Mouse (Mus musculus) spleen, adult 2 months (tissue): ENCODE measurements around the gene Gpr153. TPM values are rescaled to one million over a fixed set of nuclear protein-coding genes. Genes with fewer than 3 reads are reported as not detected.

ENCODE experiments used
- DNase-seq, 2 experiments: peaks; one replicate each; pipeline versions ENCODE4 v3.0.0 to v3.0.0-alpha.2; 2012 to 2021; ENCODE audit warnings: low spot score in 2 of 2, low read depth in 1 of 2
- H3K27ac ChIP-seq: fragments of 200-500 bp; 2 replicates; pipeline ENCODE4 v1.5.1; 2012; ENCODE audit warnings: low read length, inconsistent platforms; ENCODE audit not compliant: insufficient read depth
- H3K27me3 ChIP-seq: fragments of 200-500 bp; 2 replicates; pipeline ENCODE4 v1.6.1; 2012; ENCODE audit warnings: mild to moderate bottlenecking, moderate library complexity, low read length, inconsistent platforms; ENCODE audit not compliant: control insufficient read depth, insufficient read depth
- H3K36me3 ChIP-seq: fragments of 200-500 bp; 2 replicates; pipeline ENCODE4 v1.6.1; 2012; ENCODE audit warnings: mild to moderate bottlenecking, low read length, inconsistent platforms; ENCODE audit not compliant: control insufficient read depth, insufficient read depth
- H3K4me1 ChIP-seq: fragments of 200-500 bp; 2 replicates; pipeline ENCODE4 v1.6.1; 2011; ENCODE audit warnings: inconsistent platforms; ENCODE audit not compliant: control insufficient read depth, insufficient read depth, insufficient read length
- H3K4me3 ChIP-seq: fragments of 200-500 bp; 2 replicates; pipeline ENCODE4 v1.5.1; 2011; ENCODE audit warnings: mild to moderate bottlenecking, inconsistent platforms; ENCODE audit not compliant: insufficient read depth, insufficient read length; ENCODE audit errors: extremely low read depth
- CTCF ChIP-seq: fragments of 200-500 bp; IDR thresholded peaks from 2 replicates; pipeline ENCODE4 v1.5.1; 2011; ENCODE audit warnings: mild to moderate bottlenecking, inconsistent platforms; ENCODE audit not compliant: insufficient read depth, insufficient read length, insufficient replicate concordance; ENCODE audit errors: extremely low read depth
- POLR2A ChIP-seq: fragments of 200-500 bp; IDR thresholded peaks from 2 replicates; pipeline ENCODE4 v1.6.1; 2011; ENCODE audit warnings: low read depth, low read length, inconsistent platforms
- WGBS: fragments of 180-500 bp; shearing (Covaris S2); methylation state at CpG from one replicate; pipeline ENCODE4 v1.1.7; 2018; 5-methylcytosine and 5-hydroxymethylcytosine counted together
- polyA plus RNA-seq: library from polyadenylated mRNA; depleted of rRNA; stranded (reverse); fragments of >200 nt; gene quantifications from 2 replicates; pipeline ENCODE4 v1.2.3, GENCODE M21; 2012

Gpr153 gene
- polyA plus RNA-seq, 1 experiment, result 10.5 TPM

- WGBS, result 81% methylated on average over 4 of the region's 4 CpGs
- H3K27me3 ChIP-seq, result no peaks in the 10 kb centered on the region
- H3K4me3 ChIP-seq, result no peak overlapping the region
- DNase-seq, result no peak
- TF ChIP-seq CTCF (no peak), POLR2A (no peak)
- H3K4me1 ChIP-seq, result no peaks in the 10 kb centered on the region
- H3K36me3 ChIP-seq, result no peaks in the 10 kb centered on the region
- H3K27ac ChIP-seq, result no peak overlapping the region
Observed at GRCm38 (mm10) chr4:152264177-152264530, 9.9 kb upstream of the Gpr153 start.

DNA sequence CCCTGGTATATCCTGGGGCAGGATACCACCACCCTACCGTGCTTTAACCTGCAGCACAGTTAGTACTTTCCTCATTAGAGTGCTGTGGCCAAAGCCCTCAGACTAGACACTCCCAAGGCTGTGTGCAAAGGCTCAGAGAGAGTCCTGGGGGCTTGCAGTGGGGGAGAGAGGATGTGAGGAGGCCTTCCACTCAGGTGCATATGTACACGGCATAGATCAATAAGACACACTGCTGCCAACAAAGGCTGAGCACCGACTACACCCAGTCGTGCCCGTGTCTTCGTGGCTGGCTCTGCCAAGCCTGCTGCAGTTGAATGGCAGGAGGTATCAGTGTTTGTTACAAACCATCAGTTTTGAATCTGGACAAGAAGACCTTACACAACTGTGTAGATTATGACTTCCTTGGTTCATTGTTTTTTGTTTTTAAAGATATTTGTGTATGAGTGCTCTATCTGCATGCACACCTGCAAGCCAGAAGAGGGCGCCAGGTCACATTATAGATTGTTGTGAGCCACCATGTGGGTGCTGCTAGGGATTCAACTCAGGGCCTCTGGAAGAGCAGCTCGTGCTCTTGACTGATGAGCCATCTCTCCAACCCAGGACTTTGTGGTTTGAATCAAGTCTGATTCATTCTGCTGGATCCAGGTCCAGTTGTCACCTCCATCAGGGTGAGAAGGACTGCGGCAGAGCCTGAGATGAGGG lies 9.0 kb upstream of the Gpr153 start:
- H3K27me3 ChIP-seq, result no peaks in the 10 kb centered on the region
- 91% methylated on average over 9 of the region's 9 CpGs for WGBS
- no peaks in the 10 kb centered on the region for H3K36me3 ChIP-seq
- H3K4me3 ChIP-seq, result no peak overlapping the region
- no peaks in the 10 kb centered on the region for H3K4me1 ChIP-seq
- no peak overlapping the region for H3K27ac ChIP-seq
- TF ChIP-seq CTCF (no peak), POLR2A (no peak)
- no peak for DNase-seq

- H3K4me1 ChIP-seq, result no peaks in the 10 kb centered on the region
- no peak overlapping the region for H3K4me3 ChIP-seq
- H3K27me3 ChIP-seq, result no peaks in the 10 kb centered on the region
- no peaks in the 10 kb centered on the region for H3K36me3 ChIP-seq
- DNase-seq, result no peak
- H3K27ac ChIP-seq, result no peak overlapping the region
- TF ChIP-seq CTCF (no peak), POLR2A (no peak)
- WGBS, result 87% methylated on average over 5 of the region's 5 CpGs
Observed at GRCm38 (mm10) chr4:152265791-152266190, 8.2 kb upstream of the Gpr153 start.

GRCm38 (mm10) chr4:152266236-152266895 lies 7.7 kb upstream of the Gpr153 start:
- Histone ChIP-seq H3K4me3 (no peak overlapping the region), H3K27me3 (no peaks in the 10 kb centered on the region), H3K27ac (no peak overlapping the region), H3K4me1 (no peaks in the 10 kb centered on the region), H3K36me3 (no peaks in the 10 kb centered on the region)
- TF ChIP-seq POLR2A, result no peak
- TF ChIP-seq CTCF, result no peak
- no peak for DNase-seq
- 87% methylated on average over 10 of the region's 10 CpGs for WGBS

- H3K27ac ChIP-seq, result no peak overlapping the region
- 76% methylated on average over 13 of the region's 13 CpGs for WGBS
- TF ChIP-seq CTCF, result no peak
- TF ChIP-seq POLR2A, result no peak
- H3K27me3 ChIP-seq, result no peaks in the 10 kb centered on the region
- no peak for DNase-seq
- no peaks in the 10 kb centered on the region for H3K36me3 ChIP-seq
- no peaks in the 10 kb centered on the region for H3K4me1 ChIP-seq
- no peak overlapping the region for H3K4me3 ChIP-seq
Observed at GRCm38 (mm10) chr4:152267748-152268369, 6.2 kb upstream of the Gpr153 start.

- no peak for DNase-seq
- Histone ChIP-seq H3K4me3 (no peak overlapping the region), H3K4me1 (no peaks in the 10 kb centered on the region; the same call in none of the 2 replicates), H3K27ac (no peak overlapping the region), H3K36me3 (no peaks in the 10 kb centered on the region), H3K27me3 (peaks cover 10% of the 10 kb centered on the region)
- WGBS, result 85% methylated on average over 13 of the region's 13 CpGs
- TF ChIP-seq CTCF (no peak), POLR2A (no peak)
Observed at GRCm38 (mm10) chr4:152269967-152270366, 4.1 kb upstream of the Gpr153 start.

DNA sequence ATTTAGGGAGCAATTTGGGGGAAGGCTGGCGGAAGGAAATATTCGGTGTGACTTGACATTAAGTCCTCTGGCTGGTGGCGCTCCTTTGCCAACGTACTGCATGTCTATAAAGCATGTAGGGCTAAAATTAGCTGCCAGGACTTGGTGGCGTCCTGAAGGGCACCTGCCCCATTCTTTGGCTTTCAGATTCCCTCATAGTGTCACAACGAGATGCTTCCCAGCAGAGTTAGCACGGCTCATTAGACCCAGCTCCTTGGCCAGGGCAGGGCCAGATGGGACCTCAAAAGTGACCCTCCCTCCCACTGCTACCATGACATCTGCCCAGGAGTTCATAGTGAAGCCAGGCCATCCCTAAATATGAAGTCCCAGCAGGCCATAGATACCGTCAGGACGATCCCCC lies 3.4 kb upstream of the Gpr153 start:
- WGBS, result 88% methylated on average over 9 of the region's 9 CpGs
- no peak overlapping the region for H3K27ac ChIP-seq
- peaks cover 10% of the 10 kb centered on the region for H3K27me3 ChIP-seq
- H3K4me1 ChIP-seq, result no peaks in the 10 kb centered on the region; the same call in none of the 2 replicates
- H3K36me3 ChIP-seq, result no peaks in the 10 kb centered on the region
- H3K4me3 ChIP-seq, result no peak overlapping the region
- no peak for DNase-seq
- TF ChIP-seq CTCF (no peak), POLR2A (no peak)
